ENCODE assay signal across 12 mouse cellular contexts in the genomic region with DNA sequence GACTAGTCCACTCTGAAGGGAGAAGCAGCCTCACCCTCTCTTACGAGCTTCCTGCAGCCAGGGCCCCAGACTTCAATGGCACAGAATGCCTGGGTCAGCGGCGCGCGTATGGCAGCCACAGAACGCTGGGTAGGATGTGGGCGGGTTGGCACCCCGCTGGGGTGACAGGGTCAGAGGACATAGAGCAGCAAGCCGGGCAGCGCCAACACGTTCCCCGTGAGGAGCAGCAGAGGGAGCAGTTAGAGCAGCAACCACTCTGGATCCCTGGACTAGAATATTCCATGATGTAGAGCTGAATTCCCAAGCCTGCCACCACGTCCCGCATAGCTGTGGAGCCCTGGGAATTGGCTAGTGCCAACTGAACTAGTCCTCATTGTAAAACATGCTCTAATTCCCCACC. TPM values are rescaled to one million over a fixed set of nuclear protein-coding genes. Genes with fewer than 3 reads are reported as not detected.
DNase-seq lines count a peak whose midpoint lies in the region; ATAC-seq lines count a peak whose summit lies in the region.
"Had no signal": no experiment of that assay in that cellular context is flagged by ENCODE, and none has a peak within 500 bp of the region (broad histone marks: within the 10 kb centered on the region; RNA-seq: fewer than 3 reads in every experiment).

No protein-coding gene starts in this region.

- no peak overlapping the region for H3K4me3 ChIP-seq in lung, embryonic 16.5 days (ENCODE audit: low read length)
- H3K4me3 ChIP-seq in heart, embryonic 10.5 days: no peak overlapping the region
- H3K4me3 ChIP-seq: erythroblast, embryonic 14.5 days; midbrain, embryonic 12.5 days had no signal

- no peak overlapping the region for H3K4me2 ChIP-seq in lung, embryonic 16.5 days (ENCODE audit: low read depth, low read length)
- H3K4me2 ChIP-seq: midbrain, embryonic 12.5 days had no signal

- peaks cover 48% of the 10 kb centered on the region for H3K27me3 ChIP-seq in lung, embryonic 16.5 days (ENCODE audit: control insufficient read depth, insufficient read depth, low read depth, low read length)
- peaks cover 70% of the 10 kb centered on the region for H3K27me3 ChIP-seq in heart, embryonic 10.5 days (ENCODE audit: insufficient read depth, poor library complexity, severe bottlenecking)

- H3K27ac ChIP-seq in lung, embryonic 16.5 days (ENCODE audit: low read length): no peak overlapping the region
- H3K27ac ChIP-seq in heart, embryonic 10.5 days: 0 out of 2 replicates have a peak overlapping the region, but pooled peaks have one; percentile 22
- H3K27ac ChIP-seq: midbrain, embryonic 12.5 days had no signal

- no peaks in the 10 kb centered on the region for H3K36me3 ChIP-seq in lung, embryonic 16.5 days (ENCODE audit: control insufficient read depth, insufficient read depth, low read length)
- no peaks in the 10 kb centered on the region for H3K36me3 ChIP-seq in heart, embryonic 10.5 days
- H3K36me3 ChIP-seq: midbrain, embryonic 12.5 days had no signal

- ATAC-seq in cerebellum, adult (ENCODE audit: insufficient number of reproducible peaks, low FRiP score, low TSS enrichment): no peak
- peak; percentile 23; the same call in 1 of the 2 replicates for ATAC-seq in lung, embryonic 16.5 days (ENCODE audit: low read depth)
- no peak; the same call in 1 of the 2 replicates for ATAC-seq in megakaryocyte, adult 5-6 weeks (ENCODE audit: poor library complexity, severe bottlenecking)

- no peaks in the 10 kb centered on the region for H3K4me1 ChIP-seq in lung, embryonic 16.5 days (replicated peaks; ENCODE audit: control insufficient read depth, insufficient read depth, low read length)
- 0 out of 2 replicates have a peak, but pooled peaks cover 4% of the 10 kb centered on the region for H3K4me1 ChIP-seq in heart, embryonic 10.5 days

- no peaks in the 10 kb centered on the region for H3K9me3 ChIP-seq in lung, embryonic 16.5 days (ENCODE audit: control insufficient read depth, low read length)
- no peaks in the 10 kb centered on the region for H3K9me3 ChIP-seq in heart, embryonic 10.5 days
- H3K9me3 ChIP-seq: midbrain, embryonic 12.5 days had no signal

- peak; percentile 35 to 49 for DNase-seq in cerebellum, postnatal 14 days
- DNase-seq in lung, postnatal 36 days: no peak
- DNase-seq in heart, embryonic 10.5 days (ENCODE audit: low spot score): no peak
- peak; percentile 43 to 66 for DNase-seq in kidney, postnatal 4 days
- DNase-seq in adipocyte (ENCODE audit: low spot score): no peak

- no peak overlapping the region for H3K9ac ChIP-seq in lung, embryonic 16.5 days (ENCODE audit: low read length)
- H3K9ac ChIP-seq: midbrain, embryonic 12.5 days had no signal

- WGBS in lung, embryonic 16.5 days: 5% methylated on average over 12 of the region's 14 CpGs
- 9% methylated on average over 14 of the region's 14 CpGs for WGBS in heart, embryonic 10.5 days

RNA-seq across cellular contexts. Expression of gene Efhd1, which starts 5.7 kb away (rescaled TPM):
- polyA plus RNA-seq in lung, embryonic 16.5 days (2015; fragmentation: Nextera tagmentation; extraction: Ambion mirVana): 0.31 and 0.65 TPM in 2 replicates
- polyA plus RNA-seq in heart, embryonic 10.5 days (2016; fragmentation: Nextera tagmentation; extraction: Ambion mirVana): 0.44 and 0.86 TPM in 2 replicates
- 0.07 TPM in 1 of 2 replicates, not detected in the other for total RNA-seq in megakaryocyte, adult 5-6 weeks (2015)
- total RNA-seq in megakaryocyte, adult 5-6 weeks (2017): not detected in 2 replicates
- polyA plus RNA-seq: erythroblast, embryonic 14.5 days had no signal

RNA-seq across cellular contexts. Expression of gene Eif4e2, which starts 44.8 kb away (rescaled TPM):
- polyA plus RNA-seq in lung, embryonic 16.5 days (2015; fragmentation: Nextera tagmentation; extraction: Ambion mirVana): 141 and 146 TPM in 2 replicates
- polyA plus RNA-seq in heart, embryonic 10.5 days (2016; fragmentation: Nextera tagmentation; extraction: Ambion mirVana): 153 and 174 TPM in 2 replicates
- total RNA-seq in megakaryocyte, adult 5-6 weeks (2015): 75.9 and 81.3 TPM in 2 replicates
- 118 and 156 TPM in 2 replicates for total RNA-seq in megakaryocyte, adult 5-6 weeks (2017)

RNA-seq across cellular contexts. Expression of gene Chrng, which starts 54.0 kb away (rescaled TPM):
- polyA plus RNA-seq in lung, embryonic 16.5 days (2015; fragmentation: Nextera tagmentation; extraction: Ambion mirVana): 0.43 and 1.4 TPM in 2 replicates
- 0.34 and 0.96 TPM in 2 replicates for polyA plus RNA-seq in heart, embryonic 10.5 days (2016; fragmentation: Nextera tagmentation; extraction: Ambion mirVana)
- not detected in 2 replicates for total RNA-seq in megakaryocyte, adult 5-6 weeks (2015)
- total RNA-seq in megakaryocyte, adult 5-6 weeks (2017): not detected in 2 replicates
- total RNA-seq: adrenal gland, adult 18-20 months; layer of hippocampus, postnatal 10 days had no signal
- polyA plus RNA-seq: erythroblast, embryonic 14.5 days; midbrain, embryonic 12.5 days had no signal

Comparison
In these comparisons a context has a peak if more than half of its experiments do, and no peak if none do; other contexts are left out.
1. DNase-seq: peak in cerebellum, postnatal 14 days (2 of 2) and kidney, postnatal 4 days (2 of 2); none in lung, postnatal 36 days (single experiment), heart, embryonic 10.5 days (single experiment) and adipocyte (single experiment).